Mouse (Mus musculus) neural tube, embryonic 13.5 days (tissue): ENCODE measurements around the gene Gpd2. TPM values are rescaled to one million over a fixed set of nuclear protein-coding genes. Genes with fewer than 3 reads are reported as not detected.

Source experiments
- ATAC-seq: fragments of 200-750 bp; cut with Nextera tagmentation; 2 replicates; pipeline ENCODE4 v1.8.0; 2017; ENCODE audit warnings: low read depth, mild to moderate bottlenecking, moderate TSS enrichment, moderate library complexity
- H3K27ac ChIP-seq: fragments of 300-500 bp; sonication (generic); replicated peaks from 2 replicates; pipeline ENCODE4 v1.5.1; 2015; ENCODE audit warnings: moderate library complexity, mild to moderate bottlenecking, inconsistent platforms
- H3K27me3 ChIP-seq: fragments of 300-500 bp; sonication (generic); 2 replicates; pipeline ENCODE4 v1.6.1; 2015; ENCODE audit warnings: mild to moderate bottlenecking, inconsistent platforms
- H3K36me3 ChIP-seq: fragments of 300-500 bp; sonication (generic); 2 replicates; pipeline ENCODE4 v1.6.1; 2015; ENCODE audit warnings: mild to moderate bottlenecking, inconsistent platforms
- H3K4me1 ChIP-seq: fragments of 300-500 bp; sonication (generic); replicated peaks from 2 replicates; pipeline ENCODE4 v1.6.1; 2015; ENCODE audit warnings: inconsistent platforms
- H3K4me2 ChIP-seq: fragments of 300-500 bp; sonication (generic); 2 replicates; pipeline ENCODE4 v1.6.1; 2015; ENCODE audit warnings: inconsistent platforms, mild to moderate bottlenecking, moderate library complexity
- H3K4me3 ChIP-seq: fragments of 300-500 bp; sonication (generic); 2 replicates; pipeline ENCODE4 v1.5.1; 2015; ENCODE audit warnings: mild to moderate bottlenecking, inconsistent platforms
- H3K9ac ChIP-seq: fragments of 300-500 bp; sonication (generic); 2 replicates; pipeline ENCODE4 v1.6.1; 2015; ENCODE audit warnings: moderate library complexity, mild to moderate bottlenecking, inconsistent platforms
- H3K9me3 ChIP-seq: fragments of 300-500 bp; sonication (generic); 2 replicates; pipeline ENCODE4 v1.6.1; 2016; ENCODE audit warnings: inconsistent platforms
- WGBS: fragments of 180-500 bp; shearing (Covaris S2); methylation state at CpG from one replicate; pipeline ENCODE4 v1.1.7; 2015; 5-methylcytosine and 5-hydroxymethylcytosine counted together
- polyA plus RNA-seq: library from polyadenylated mRNA; unstranded; fragments of >200 nt; fragmentation: Nextera tagmentation; extraction: Ambion mirVana; gene quantifications from 2 replicates; pipeline ENCODE4 v1.2.1, GENCODE M21; 2015

Gene Gpd2
- polyA plus RNA-seq: 16.2 and 17.4 TPM in 2 replicates

GRCm38 (mm10) chr2:57237475-57237919 is at the start of gene Gpd2:
Gene Gpd2 (plus strand): TSS chr2:57237635.
- Histone ChIP-seq H3K36me3 (no peaks in the 10 kb centered on the region), H3K4me3 (peak within 1 kb of the TSS; percentile 76), H3K27me3 (peaks cover 17% of the 10 kb centered on the region), H3K4me1 (peaks cover 15% of the 10 kb centered on the region), H3K4me2 (peak within 1 kb of the TSS; percentile 97), H3K9me3 (no peaks in the 10 kb centered on the region), H3K27ac (peak within 1 kb of the TSS; percentile 42; the same call in 1 of the 2 replicates), H3K9ac (peak within 1 kb of the TSS; percentile 86)
- 6% methylated on average over 20 of the region's 20 CpGs for WGBS
- peak; percentile 85 for ATAC-seq

DNA sequence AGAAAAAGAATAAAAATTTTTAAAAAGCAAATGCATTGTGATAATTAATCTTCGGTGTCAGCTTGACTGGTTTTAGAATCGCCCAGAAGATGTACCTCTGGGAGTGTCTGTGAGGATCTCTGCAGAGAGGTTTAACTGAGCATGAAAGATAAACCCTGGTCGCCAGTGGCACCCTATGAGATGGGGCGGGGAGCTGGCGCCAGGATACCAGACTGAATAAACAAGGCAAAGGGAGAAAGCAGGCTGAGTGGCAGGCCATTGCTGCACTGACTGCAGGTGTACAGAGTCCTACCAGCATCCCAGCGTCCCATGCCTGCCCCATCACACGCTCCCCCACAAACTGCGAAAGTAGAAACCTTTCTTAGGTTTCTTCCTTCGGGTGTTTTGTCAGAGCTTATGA is 49.2 kb upstream of the Gpd2 start:
- Histone ChIP-seq H3K4me3 (no peak overlapping the region), H3K36me3 (no peaks in the 10 kb centered on the region), H3K9ac (no peak overlapping the region), H3K4me2 (no peak overlapping the region), H3K27ac (no peak overlapping the region), H3K9me3 (no peaks in the 10 kb centered on the region), H3K4me1 (peaks cover 6% of the 10 kb centered on the region; the same call in 1 of the 2 replicates), H3K27me3 (no peaks in the 10 kb centered on the region)
- 58% methylated on average over 9 of the region's 9 CpGs for WGBS
- no peak for ATAC-seq

DNA sequence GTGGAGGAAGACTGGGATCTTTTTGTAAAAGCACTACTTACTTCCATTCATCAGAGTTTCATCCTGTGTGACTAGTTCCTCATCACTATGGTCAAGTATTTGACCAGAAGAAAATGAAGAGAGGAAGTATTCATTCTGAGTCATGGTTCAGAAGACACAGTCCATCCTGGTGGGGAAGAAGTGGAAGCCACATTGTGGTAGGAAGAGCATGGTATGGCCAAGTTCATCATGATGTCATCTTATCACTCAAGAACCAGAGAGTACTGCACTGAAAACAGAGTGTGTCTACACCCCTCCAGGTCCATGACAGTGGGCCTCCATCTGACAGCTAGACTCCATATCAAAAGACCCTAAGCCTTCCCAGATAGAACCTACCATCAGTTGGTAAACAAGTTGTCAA is 46.6 kb upstream of the Gpd2 start:
- Histone ChIP-seq H3K4me2 (no peak overlapping the region), H3K4me1 (no peaks in the 10 kb centered on the region), H3K9ac (no peak overlapping the region), H3K27me3 (no peaks in the 10 kb centered on the region), H3K27ac (no peak overlapping the region), H3K36me3 (no peaks in the 10 kb centered on the region), H3K4me3 (no peak overlapping the region), H3K9me3 (no peaks in the 10 kb centered on the region)
- ATAC-seq: no peak

- 80% methylated on average over 3 of the region's 3 CpGs for WGBS
- Histone ChIP-seq H3K9me3 (no peaks in the 10 kb centered on the region), H3K27me3 (no peaks in the 10 kb centered on the region), H3K27ac (no peak overlapping the region), H3K4me2 (no peak overlapping the region), H3K9ac (no peak overlapping the region), H3K4me1 (no peaks in the 10 kb centered on the region), H3K36me3 (no peaks in the 10 kb centered on the region), H3K4me3 (no peak overlapping the region)
- no peak for ATAC-seq
Measured at GRCm38 (mm10) chr2:57199046-57199445, 38.4 kb upstream of the Gpd2 start.

- Histone ChIP-seq H3K4me3 (no peak overlapping the region), H3K9me3 (no peaks in the 10 kb centered on the region), H3K4me2 (no peak overlapping the region), H3K4me1 (peaks cover 6% of the 10 kb centered on the region; the same call in 1 of the 2 replicates), H3K27me3 (no peaks in the 10 kb centered on the region), H3K27ac (no peak overlapping the region), H3K9ac (no peak overlapping the region), H3K36me3 (no peaks in the 10 kb centered on the region)
- no peak for ATAC-seq
- WGBS: 87% methylated on average over 9 of the region's 9 CpGs
Measured at GRCm38 (mm10) chr2:57208472-57209083, 28.9 kb upstream of the Gpd2 start.

DNA sequence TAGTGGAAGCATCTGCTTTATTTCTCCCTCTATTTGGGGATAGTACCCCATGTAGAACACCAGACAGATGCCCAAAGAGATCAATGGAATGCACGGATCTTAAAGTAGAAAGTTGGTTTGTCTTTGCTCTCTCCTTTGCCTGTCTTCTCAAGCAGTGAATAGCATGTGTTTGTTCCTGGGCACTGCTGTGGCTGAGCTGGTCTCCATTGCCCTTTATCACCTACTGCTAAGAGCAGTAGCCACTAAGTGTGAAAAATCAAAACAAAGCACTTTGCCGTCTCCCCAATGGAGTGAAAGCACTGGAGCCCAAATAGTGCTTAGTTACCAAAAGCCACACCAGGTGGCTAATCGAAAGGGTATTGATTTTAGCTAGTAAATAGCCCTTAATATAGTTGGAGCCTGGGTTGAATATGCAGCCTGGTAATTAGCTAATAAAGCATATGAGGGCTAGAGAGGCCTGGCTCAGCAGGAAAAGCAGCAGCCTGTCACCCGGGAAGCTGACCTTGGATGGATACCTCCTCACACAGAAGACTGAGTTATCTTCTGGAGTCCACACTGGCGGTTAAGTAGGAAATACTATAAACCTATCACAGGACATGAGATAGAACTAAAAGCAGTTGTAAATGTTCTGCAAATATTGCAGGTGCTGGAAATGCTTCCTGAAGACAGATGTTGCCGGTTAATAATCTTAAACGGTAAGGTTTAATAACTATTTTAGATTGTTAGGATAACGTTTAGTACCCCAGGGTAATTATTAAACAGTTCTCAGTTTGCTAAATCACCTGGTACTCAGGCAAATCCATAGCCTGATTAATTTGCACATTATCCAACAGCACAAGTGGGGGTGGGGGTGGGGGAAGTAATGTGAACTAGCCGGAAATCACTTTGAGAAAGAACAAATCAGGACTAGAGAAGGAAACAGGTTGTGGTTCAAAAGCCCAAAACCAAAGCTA is 26.1 kb upstream of the Gpd2 start:
- Histone ChIP-seq H3K4me2 (no peak overlapping the region), H3K4me3 (no peak overlapping the region), H3K9me3 (no peaks in the 10 kb centered on the region), H3K9ac (no peak overlapping the region), H3K27ac (no peak overlapping the region), H3K36me3 (no peaks in the 10 kb centered on the region), H3K4me1 (peaks cover 6% of the 10 kb centered on the region; the same call in 1 of the 2 replicates), H3K27me3 (no peaks in the 10 kb centered on the region)
- 49% methylated on average over 9 of the region's 9 CpGs for WGBS
- ATAC-seq: no peak

GRCm38 (mm10) chr2:57213364-57213763 is 24.1 kb upstream of the Gpd2 start:
- ATAC-seq: no peak
- Histone ChIP-seq H3K4me1 (peaks cover 6% of the 10 kb centered on the region; the same call in 1 of the 2 replicates), H3K36me3 (no peaks in the 10 kb centered on the region), H3K9me3 (no peaks in the 10 kb centered on the region), H3K4me3 (no peak overlapping the region), H3K27ac (no peak overlapping the region), H3K9ac (no peak overlapping the region), H3K4me2 (no peak overlapping the region), H3K27me3 (no peaks in the 10 kb centered on the region)
- WGBS: 88% methylated on average over 4 of the region's 4 CpGs

DNA sequence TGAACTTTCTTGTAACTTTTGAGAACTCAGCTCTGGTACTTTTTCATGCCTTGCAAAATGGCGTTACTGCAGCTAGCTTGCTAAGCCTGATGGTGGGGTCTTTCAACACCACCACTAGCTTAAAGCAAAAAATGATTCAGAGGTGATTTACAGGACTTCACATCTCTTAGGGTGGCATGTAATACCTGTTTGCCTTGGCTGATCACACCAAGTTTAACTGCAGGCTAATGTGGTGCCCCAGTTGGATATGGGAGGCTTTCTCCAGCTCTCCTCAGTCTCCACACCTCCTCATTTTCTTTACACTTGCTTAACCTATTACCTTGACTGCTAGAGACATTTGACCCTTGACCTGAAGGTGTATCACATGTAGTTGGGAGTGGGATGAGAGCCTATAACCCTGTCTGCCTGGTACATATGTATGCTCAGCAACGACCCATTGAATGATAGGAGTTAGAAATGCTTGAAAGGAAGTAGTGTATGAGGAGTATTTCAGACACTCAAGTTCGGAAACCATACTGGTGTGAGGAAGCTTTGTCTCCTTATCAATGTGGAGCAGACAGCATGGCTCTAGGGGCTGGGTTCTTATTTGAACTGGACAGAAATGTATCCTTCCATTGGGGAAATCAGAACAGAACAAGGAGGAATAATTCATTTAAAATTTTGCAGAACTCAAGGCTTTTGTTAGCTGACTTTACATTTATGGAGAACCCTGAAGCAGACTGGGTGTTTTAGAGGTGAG is 14.0 kb upstream of the Gpd2 start:
- ATAC-seq: no peak
- H3K4me2 ChIP-seq: no peak overlapping the region
- H3K4me3 ChIP-seq: no peak overlapping the region
- H3K4me1 ChIP-seq: no peaks in the 10 kb centered on the region
- no peaks in the 10 kb centered on the region for H3K9me3 ChIP-seq
- no peak overlapping the region for H3K27ac ChIP-seq
- no peaks in the 10 kb centered on the region for H3K36me3 ChIP-seq
- WGBS: 86% methylated on average over 3 of the region's 3 CpGs
- H3K9ac ChIP-seq: no peak overlapping the region
- peaks cover 14% of the 10 kb centered on the region for H3K27me3 ChIP-seq

DNA sequence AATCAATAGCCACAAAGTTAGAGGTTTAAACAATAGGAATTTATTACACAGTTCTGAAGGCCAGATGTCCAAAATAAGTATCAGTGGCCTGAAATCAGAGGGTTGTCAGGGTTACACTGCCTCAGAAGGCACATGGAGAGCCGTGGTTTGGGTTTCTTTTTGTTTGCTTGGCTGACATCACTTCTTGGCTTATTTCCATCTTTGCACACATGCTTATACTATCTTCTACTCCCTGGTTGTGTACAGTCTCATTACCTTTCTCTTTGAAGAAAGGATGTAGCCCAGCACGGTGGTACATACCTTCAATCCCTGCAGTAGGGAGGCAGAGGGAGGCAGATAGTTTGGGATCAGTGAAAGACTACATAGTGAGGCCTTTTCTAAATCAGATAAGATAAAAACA is 12.2 kb upstream of the Gpd2 start:
- H3K27me3 ChIP-seq: peaks cover 14% of the 10 kb centered on the region
- WGBS: 45% methylated on average over 2 of the region's 2 CpGs
- no peak overlapping the region for H3K27ac ChIP-seq
- H3K9ac ChIP-seq: no peak overlapping the region
- H3K4me3 ChIP-seq: no peak overlapping the region
- no peak overlapping the region for H3K4me2 ChIP-seq
- H3K36me3 ChIP-seq: no peaks in the 10 kb centered on the region
- H3K9me3 ChIP-seq: no peaks in the 10 kb centered on the region
- ATAC-seq: no peak; the same call in 1 of the 2 replicates
- H3K4me1 ChIP-seq: no peaks in the 10 kb centered on the region

- WGBS: 95% methylated on average over 3 of the region's 3 CpGs
- ATAC-seq: no peak
- Histone ChIP-seq H3K4me2 (no peak overlapping the region), H3K27me3 (peaks cover 14% of the 10 kb centered on the region), H3K36me3 (no peaks in the 10 kb centered on the region), H3K27ac (no peak overlapping the region), H3K4me3 (no peak overlapping the region), H3K9me3 (no peaks in the 10 kb centered on the region), H3K4me1 (no peaks in the 10 kb centered on the region), H3K9ac (no peak overlapping the region)
Measured at GRCm38 (mm10) chr2:57227425-57227824, 10.0 kb upstream of the Gpd2 start.

DNA sequence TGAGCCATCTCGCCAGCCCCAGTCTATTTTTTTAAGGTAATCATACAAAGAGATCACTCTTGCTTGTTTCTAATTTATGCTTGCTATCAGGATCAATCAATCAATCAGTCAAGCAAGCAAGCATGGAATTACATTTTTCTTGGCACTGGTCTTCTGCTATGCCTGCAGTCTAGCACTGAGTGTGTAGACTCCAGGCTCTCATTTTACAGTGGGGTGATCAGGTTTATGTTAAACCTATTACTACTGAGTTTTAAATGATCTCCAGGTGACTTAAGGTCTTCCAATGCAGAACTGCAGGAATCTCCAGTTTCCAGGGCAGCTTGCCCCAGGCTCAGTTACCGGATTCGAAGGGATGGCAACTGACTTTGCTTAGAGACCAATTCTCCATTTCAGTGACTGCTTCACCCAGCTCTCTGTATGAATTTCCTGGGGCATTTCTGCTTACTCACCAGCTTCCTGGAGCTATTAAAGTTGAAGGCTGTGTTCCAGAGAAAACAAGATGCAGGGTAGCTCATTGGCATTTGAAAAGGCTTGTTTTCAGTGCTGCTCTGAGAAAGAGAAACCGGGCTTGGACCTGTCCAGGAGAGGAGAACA is 7.7 kb upstream of the Gpd2 start:
- Histone ChIP-seq H3K4me1 (no peaks in the 10 kb centered on the region), H3K9me3 (no peaks in the 10 kb centered on the region), H3K4me3 (no peak overlapping the region), H3K27me3 (no peaks in the 10 kb centered on the region), H3K36me3 (no peaks in the 10 kb centered on the region), H3K9ac (no peak overlapping the region), H3K27ac (no peak overlapping the region), H3K4me2 (no peak overlapping the region)
- no peak for ATAC-seq
- 58% methylated on average over 4 of the region's 4 CpGs for WGBS
